Mouse (Mus musculus) intestine, postnatal 0 days (tissue): ENCODE measurements around the gene Zmynd8. TPM values are rescaled to one million over a fixed set of nuclear protein-coding genes. Genes with fewer than 3 reads are reported as not detected.
A peak's percentile ranks its signal among the peaks of the same experiment; 100 is the strongest.

Experiments used
- ATAC-seq: fragments of 200-750 bp; cut with Nextera tagmentation; 2 replicates; pipeline ENCODE4 v1.8.0; 2017; ENCODE audit warnings: mild to moderate bottlenecking, moderate TSS enrichment, moderate library complexity
- H3K27ac ChIP-seq: fragments of 300-500 bp; sonication (generic); 2 replicates; pipeline ENCODE4 v1.5.1; 2014; ENCODE audit warnings: mild to moderate bottlenecking, low read depth, low read length, moderate library complexity
- H3K27me3 ChIP-seq: fragments of 300-500 bp; sonication (generic); replicated peaks from 2 replicates; pipeline ENCODE4 v1.6.1; 2014; ENCODE audit warnings: low read length, mixed read lengths; ENCODE audit not compliant: control insufficient read depth, insufficient read depth
- H3K36me3 ChIP-seq: fragments of 300-500 bp; sonication (generic); 2 replicates; pipeline ENCODE4 v1.6.1; 2014; ENCODE audit warnings: mild to moderate bottlenecking, moderate library complexity; ENCODE audit not compliant: control insufficient read depth, insufficient read depth
- H3K4me1 ChIP-seq: fragments of 300-500 bp; sonication (generic); replicated peaks from 2 replicates; pipeline ENCODE4 v1.6.1; 2014; ENCODE audit warnings: antibody characterized with exemption, low read length, mixed read lengths; ENCODE audit not compliant: control insufficient read depth, insufficient read depth
- H3K4me2 ChIP-seq: fragments of 300-500 bp; sonication (generic); replicated peaks from 2 replicates; pipeline ENCODE4 v1.6.1; 2014; ENCODE audit warnings: low read depth, mild to moderate bottlenecking, moderate library complexity
- H3K4me3 ChIP-seq: fragments of 300-500 bp; sonication (generic); 2 replicates; pipeline ENCODE4 v1.5.1; 2014; ENCODE audit warnings: low read depth, low read length
- H3K9ac ChIP-seq: fragments of 300-500 bp; sonication (generic); 2 replicates; pipeline ENCODE4 v1.6.1; 2014; ENCODE audit warnings: mild to moderate bottlenecking, low read depth, low read length
- H3K9me3 ChIP-seq: fragments of 300-500 bp; sonication (generic); 2 replicates; pipeline ENCODE4 v1.6.1; 2016; ENCODE audit warnings: mixed run types; ENCODE audit not compliant: control insufficient read depth
- CTCF ChIP-seq: sonication (generic); IDR thresholded peaks from 2 replicates; pipeline ENCODE4 v1.5.1; 2016; ENCODE audit warnings: low read depth, mild to moderate bottlenecking, control low read depth, antibody characterized with exemption, moderate library complexity
- WGBS: fragments of 180-500 bp; shearing (Covaris S2); extraction: QIAGEN DNeasy Blood & Tissue Kit; methylation state at CpG from one replicate; pipeline ENCODE4 v1.1.7; 2014; 5-methylcytosine and 5-hydroxymethylcytosine counted together
- polyA plus RNA-seq: library from polyadenylated mRNA; unstranded; fragments of >200 nt; fragmentation: Nextera tagmentation; extraction: Ambion mirVana; gene quantifications from 2 replicates; pipeline ENCODE4 v1.2.1, GENCODE M21; 2015

Gene Zmynd8
- polyA plus RNA-seq, 1 experiment from 2014 or later, result 43.5 TPM

- no peak overlapping the region for H3K9ac ChIP-seq
- no peak for TF ChIP-seq CTCF
- H3K9me3 ChIP-seq, result no peaks in the 10 kb centered on the region
- WGBS, result 97% methylated on average over 9 of the region's 9 CpGs
- no peaks in the 10 kb centered on the region for H3K27me3 ChIP-seq
- no peak overlapping the region for H3K4me3 ChIP-seq
- no peak for ATAC-seq
- H3K36me3 ChIP-seq, result peaks cover 95% of the 10 kb centered on the region
- no peaks in the 10 kb centered on the region for H3K4me1 ChIP-seq
- no peak overlapping the region for H3K4me2 ChIP-seq
- H3K27ac ChIP-seq, result no peak overlapping the region
Measured at GRCm38 (mm10) chr2:165788796-165789195, 110.0 kb downstream of the Zmynd8 start.

- H3K27me3 ChIP-seq, result no peaks in the 10 kb centered on the region
Measured at GRCm38 (mm10) chr2:165788005-165788404, 110.8 kb downstream of the Zmynd8 start.

GRCm38 (mm10) chr2:165786467-165786866, 112.3 kb downstream of the Zmynd8 start:
- Histone ChIP-seq H3K36me3 (peaks cover 88% of the 10 kb centered on the region), H3K4me2 (no peak overlapping the region), H3K27ac (no peak overlapping the region), H3K4me3 (no peak overlapping the region), H3K27me3 (no peaks in the 10 kb centered on the region), H3K9me3 (no peaks in the 10 kb centered on the region), H3K4me1 (no peaks in the 10 kb centered on the region), H3K9ac (no peak overlapping the region)
- no peak for ATAC-seq
- TF ChIP-seq CTCF, result peak; percentile 55
- 76% methylated on average over 1 of the region's 1 CpGs for WGBS

More at GRCm38 (mm10) chr2:165788005-165788404, 110.8 kb downstream of the Zmynd8 start:
- WGBS, result 60% methylated on average over 11 of the region's 11 CpGs
- ATAC-seq, result no peak
- Histone ChIP-seq H3K9me3 (no peaks in the 10 kb centered on the region), H3K27ac (no peak overlapping the region), H3K36me3 (peaks cover 95% of the 10 kb centered on the region), H3K9ac (no peak overlapping the region), H3K4me2 (no peak overlapping the region), H3K4me1 (no peaks in the 10 kb centered on the region), H3K4me3 (no peak overlapping the region)
- TF ChIP-seq CTCF, result no peak

- Histone ChIP-seq H3K4me3 (no peak overlapping the region), H3K27ac (no peak overlapping the region), H3K4me1 (no peaks in the 10 kb centered on the region), H3K4me2 (no peak overlapping the region), H3K36me3 (peaks cover 78% of the 10 kb centered on the region), H3K9ac (no peak overlapping the region), H3K9me3 (no peaks in the 10 kb centered on the region), H3K27me3 (no peaks in the 10 kb centered on the region)
- TF ChIP-seq CTCF, result no peak
- no peak for ATAC-seq
- WGBS, result 81% methylated on average over 20 of the region's 20 CpGs
Measured at GRCm38 (mm10) chr2:165785312-165786036, 113.3 kb downstream of the Zmynd8 start.

- Histone ChIP-seq H3K4me2 (no peak overlapping the region), H3K27me3 (no peaks in the 10 kb centered on the region), H3K9me3 (no peaks in the 10 kb centered on the region), H3K36me3 (peaks cover 48% of the 10 kb centered on the region), H3K27ac (no peak overlapping the region), H3K4me3 (no peak overlapping the region), H3K4me1 (no peaks in the 10 kb centered on the region), H3K9ac (no peak overlapping the region)
- ATAC-seq, result no peak
- peak; percentile 98 for TF ChIP-seq CTCF
- 40% methylated on average over 5 of the region's 5 CpGs for WGBS
Measured at GRCm38 (mm10) chr2:165782324-165782723, 116.5 kb downstream of the Zmynd8 start.

- peak; percentile 37 for ATAC-seq
- Histone ChIP-seq H3K36me3 (peaks cover 17% of the 10 kb centered on the region), H3K27me3 (no peaks in the 10 kb centered on the region), H3K4me3 (no peak overlapping the region), H3K27ac (no peak overlapping the region), H3K9me3 (no peaks in the 10 kb centered on the region), H3K4me1 (no peaks in the 10 kb centered on the region), H3K9ac (no peak overlapping the region), H3K4me2 (no peak overlapping the region)
- WGBS, result 27% methylated on average over 6 of the region's 6 CpGs
- peak; percentile 97 for TF ChIP-seq CTCF
Measured at GRCm38 (mm10) chr2:165778927-165779326, 119.9 kb downstream of the Zmynd8 start.
